Mouse (Mus musculus) ES-E14 (cell line): Measurements from ENCODE around the gene Cdc42bpa. TPM values are rescaled to one million over a fixed set of nuclear protein-coding genes. Genes with fewer than 3 reads are reported as not detected.

Experiments
- DNase-seq: peaks from one replicate; pipeline ENCODE4 v3.0.0-alpha.2; 2013; ENCODE audit warnings: low read depth, low spot score
- H3K27ac ChIP-seq: 2 replicates; pipeline ENCODE4 v1.5.1; 2012; ENCODE audit warnings: low read depth, mild to moderate bottlenecking, low read length, moderate library complexity, mixed read lengths; ENCODE audit not compliant: poor library complexity, insufficient read depth, severe bottlenecking
- H3K36me3 ChIP-seq: 2 replicates; pipeline ENCODE4 v1.6.1; 2012; ENCODE audit warnings: mild to moderate bottlenecking, low read length, moderate library complexity, mixed read lengths; ENCODE audit not compliant: control insufficient read depth, poor library complexity, insufficient read depth, severe bottlenecking
- H3K4me1 ChIP-seq, 2 experiments: fragments of 150-350 bp in 1 of 2; sonication (generic) in 1 of 2; 2 replicates each; pipeline ENCODE4 v1.6.1; 2012; ENCODE audit warnings: low read length in 2 of 2, mild to moderate bottlenecking in 1 of 2, mixed read lengths in 1 of 2; ENCODE audit not compliant: control insufficient read depth in 2 of 2, insufficient read depth in 2 of 2, poor library complexity in 1 of 2
- H3K4me3 ChIP-seq, 2 experiments: fragments of 150-350 bp in 1 of 2; sonication (generic) in 1 of 2; 2 replicates each; pipeline ENCODE4 v1.5.1; 2012; ENCODE audit warnings: low read length in 2 of 2, low read depth in 1 of 2, mild to moderate bottlenecking in 1 of 2, mixed read lengths in 1 of 2; ENCODE audit not compliant: insufficient read depth in 1 of 2, poor library complexity in 1 of 2, severe bottlenecking in 1 of 2
- H3K9ac ChIP-seq: 2 replicates; pipeline ENCODE4 v1.6.1; 2012; ENCODE audit warnings: low read depth, mild to moderate bottlenecking, low read length, mixed read lengths; ENCODE audit not compliant: poor library complexity, insufficient read depth, severe bottlenecking
- H3K9me3 ChIP-seq: fragments of 150-350 bp; sonication (generic); 2 replicates; pipeline ENCODE4 v1.6.1; 2012; ENCODE audit warnings: low read depth, mild to moderate bottlenecking, low read length; ENCODE audit not compliant: control insufficient read depth, insufficient read depth
- CHD2 ChIP-seq: IDR thresholded peaks from 2 replicates; pipeline ENCODE4 v1.6.1; 2014; ENCODE audit warnings: mild to moderate bottlenecking, low read depth, low read length, inconsistent platforms
- HCFC1 ChIP-seq: IDR thresholded peaks from 2 replicates; pipeline ENCODE4 v1.6.1; 2012; ENCODE audit warnings: low read length, inconsistent platforms, borderline replicate concordance; ENCODE audit not compliant: insufficient read depth
- MAFK ChIP-seq: IDR thresholded peaks from 2 replicates; pipeline ENCODE4 v1.6.1; 2014; ENCODE audit warnings: mild to moderate bottlenecking, low read depth, low read length, inconsistent platforms; ENCODE audit not compliant: insufficient read depth
- ZC3H11A ChIP-seq: IDR thresholded peaks from 2 replicates; pipeline ENCODE4 v1.6.1; 2012; ENCODE audit warnings: low read depth, mild to moderate bottlenecking, inconsistent platforms, low read length, borderline replicate concordance
- ZNF384 ChIP-seq: IDR thresholded peaks from 2 replicates; pipeline ENCODE4 v1.6.1; 2012; ENCODE audit warnings: low read depth, low read length, inconsistent platforms
- in situ Hi-C, 2 experiments: fragments of 600-800 bp; cut with MboI; formaldehyde crosslinking; loops; one replicate each; pipeline ENCODE4 v1.15.1; 2025; ENCODE audit warnings: low sequenced_read_pairs in 2 of 2, inconsistent platforms in 1 of 2; ENCODE audit not compliant: unreplicated experiment in 2 of 2
- total RNA-seq: library from RNA; depleted of rRNA; stranded (reverse); fragments of 300-350 nt; gene quantifications from 2 replicates; pipeline ENCODE4 v1.2.3, GENCODE M21; 2012

Gene Cdc42bpa
- total RNA-seq, 1 experiment: 22.1 TPM

GRCm38 (mm10) chr1:179978742-179979141, 18.5 kb downstream of the Cdc42bpa start:
- Histone ChIP-seq H3K4me1 (peaks cover 0 to 7% of the 10 kb centered on the region in 2 experiments; a peak in 2 of 4 replicates), H3K9ac (no peak overlapping the region), H3K4me3 (no peak overlapping the region), H3K27ac (no peak overlapping the region), H3K36me3 (no peaks in the 10 kb centered on the region), H3K9me3 (no peaks in the 10 kb centered on the region)
- no peak for DNase-seq
- no peak for TF ChIP-seq CHD2
- TF ChIP-seq ZNF384: no peak
- no peak for TF ChIP-seq MAFK
- no peak for TF ChIP-seq HCFC1
- no peak for TF ChIP-seq ZC3H11A
- in situ Hi-C loops: no loop called here

- no peaks in the 10 kb centered on the region for H3K36me3 ChIP-seq
Measured at GRCm38 (mm10) chr1:179981680-179982079, 21.4 kb downstream of the Cdc42bpa start.

GRCm38 (mm10) chr1:179982183-179982582, 21.9 kb downstream of the Cdc42bpa start:
- Histone ChIP-seq H3K9ac (no peak overlapping the region), H3K36me3 (no peaks in the 10 kb centered on the region), H3K9me3 (no peaks in the 10 kb centered on the region), H3K27ac (no peak overlapping the region), H3K4me1 (peaks cover 0 to 9% of the 10 kb centered on the region in 2 experiments; a peak in 2 of 4 replicates), H3K4me3 (no peak overlapping the region)
- TF ChIP-seq HCFC1: no peak
- TF ChIP-seq ZNF384: no peak
- TF ChIP-seq MAFK: no peak
- TF ChIP-seq CHD2: no peak
- TF ChIP-seq ZC3H11A: no peak
- in situ Hi-C loops: no loop called here
- no peak for DNase-seq

More at GRCm38 (mm10) chr1:179981680-179982079, 21.4 kb downstream of the Cdc42bpa start:
- TF ChIP-seq ZC3H11A (no peak), ZNF384 (no peak), HCFC1 (no peak), CHD2 (no peak), MAFK (no peak)
- in situ Hi-C loops: no loop called here
- Histone ChIP-seq H3K9me3 (no peaks in the 10 kb centered on the region), H3K27ac (no peak overlapping the region), H3K4me3 (no peak overlapping the region), H3K4me1 (peaks cover 0 to 9% of the 10 kb centered on the region in 2 experiments; a peak in 2 of 4 replicates), H3K9ac (no peak overlapping the region)
- DNase-seq: no peak

GRCm38 (mm10) chr1:179982933-179983332, 22.7 kb downstream of the Cdc42bpa start:
- no peak overlapping the region for H3K4me3 ChIP-seq
- no peak overlapping the region for H3K9ac ChIP-seq
- H3K36me3 ChIP-seq: no peaks in the 10 kb centered on the region
- H3K4me1 ChIP-seq: peaks cover 0 to 6% of the 10 kb centered on the region in 2 experiments; a peak in 1 of 4 replicates
- DNase-seq: no peak
- TF ChIP-seq MAFK (no peak), ZC3H11A (no peak), HCFC1 (no peak), ZNF384 (no peak)
- in situ Hi-C loops: no loop called here
- H3K27ac ChIP-seq: no peak overlapping the region
- H3K9me3 ChIP-seq: no peaks in the 10 kb centered on the region

GRCm38 (mm10) chr1:179984171-179984570, 23.9 kb downstream of the Cdc42bpa start:
- Histone ChIP-seq H3K4me3 (no peak overlapping the region), H3K4me1 (peaks cover 0 to 6% of the 10 kb centered on the region in 2 experiments; a peak in 1 of 4 replicates), H3K27ac (no peak overlapping the region), H3K36me3 (no peaks in the 10 kb centered on the region), H3K9ac (no peak overlapping the region), H3K9me3 (no peaks in the 10 kb centered on the region)
- TF ChIP-seq ZNF384: no peak
- no peak for TF ChIP-seq MAFK
- TF ChIP-seq CHD2: no peak
- TF ChIP-seq HCFC1: no peak
- no peak for TF ChIP-seq ZC3H11A
- no peak for DNase-seq
- in situ Hi-C loops: no loop called here
